Mouse (Mus musculus) left cerebral cortex, adult 9 months (tissue): ENCODE measurements at regions not wholly inside any gene's neighbourhood (a gene's known extent, or its start where the extent isn't known, plus 50 kb on each side); places are given as distances from the start of the nearest gene placed in this dataset.
"Not testable (repeated sequence)": the region's sequence is repeated elsewhere in the genome, so short reads cannot be mapped to it uniquely, and the experiment has no call there.

Experiments used
- DNase-seq, 2 experiments: peaks; one replicate each; pipeline ENCODE4 v3.0.0; 2022; ENCODE audit warnings: low spot score in 2 of 2

DNA sequence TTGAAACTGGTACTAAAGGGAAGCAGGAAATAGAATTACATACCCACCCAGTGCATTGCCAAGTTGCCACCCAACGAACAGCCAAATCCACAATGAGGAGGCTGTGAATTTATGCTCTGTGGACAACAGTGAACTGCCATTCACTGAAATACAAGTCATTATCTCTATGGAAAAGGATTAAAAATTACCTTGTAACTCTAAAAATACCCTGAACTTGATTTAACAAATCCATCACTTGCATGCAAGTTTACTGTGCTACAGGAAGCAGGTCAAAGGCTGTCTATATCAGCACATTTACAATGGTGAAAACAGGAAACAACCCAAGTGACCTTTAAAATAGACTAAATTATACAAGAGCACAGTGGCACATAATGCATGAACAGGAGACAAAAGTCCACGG, 202.2 kb upstream of the Sema6d start:
- DNase-seq = no peak

DNA sequence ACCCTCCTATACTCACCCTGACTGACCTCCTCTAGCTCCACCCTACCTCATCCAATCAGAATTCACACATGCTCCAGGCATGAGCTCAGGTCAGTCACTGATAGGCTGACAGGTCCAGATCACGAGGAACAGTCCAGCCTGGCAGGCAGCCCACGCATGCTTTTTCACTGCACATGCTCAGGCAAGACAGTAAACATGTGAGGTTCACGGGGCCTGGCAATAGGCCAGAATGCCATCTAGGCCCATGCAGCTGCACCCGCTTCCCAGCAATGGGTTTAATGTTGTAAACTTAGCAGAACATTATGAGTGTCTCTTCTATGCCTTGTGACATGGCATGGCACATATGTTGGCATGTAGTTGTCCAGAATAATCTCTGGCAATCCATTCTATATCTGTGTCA, 177.8 kb upstream of the Sema6d start:
- not testable (repeated sequence) for DNase-seq

DNA sequence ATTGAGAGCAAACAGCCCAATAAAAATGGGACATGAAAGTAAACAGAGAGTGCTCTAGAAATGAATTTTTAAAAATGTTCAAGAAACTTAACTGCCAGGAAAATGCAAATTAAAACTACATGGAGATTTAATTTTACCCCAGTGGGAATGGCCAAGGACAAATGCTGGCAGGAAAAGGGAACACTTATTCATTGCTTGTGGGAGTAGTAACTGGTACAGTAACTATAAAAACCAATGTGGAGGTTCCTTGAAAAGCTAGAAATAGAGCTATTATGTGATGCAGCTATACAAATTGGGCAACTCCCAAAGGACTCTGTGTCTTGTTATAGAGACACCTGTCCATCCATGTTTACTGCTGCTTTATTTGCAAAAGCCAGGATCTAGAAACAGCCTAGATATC, 175.7 kb upstream of the Sema6d start:
- peak; percentile 22 to 26 for DNase-seq

DNA sequence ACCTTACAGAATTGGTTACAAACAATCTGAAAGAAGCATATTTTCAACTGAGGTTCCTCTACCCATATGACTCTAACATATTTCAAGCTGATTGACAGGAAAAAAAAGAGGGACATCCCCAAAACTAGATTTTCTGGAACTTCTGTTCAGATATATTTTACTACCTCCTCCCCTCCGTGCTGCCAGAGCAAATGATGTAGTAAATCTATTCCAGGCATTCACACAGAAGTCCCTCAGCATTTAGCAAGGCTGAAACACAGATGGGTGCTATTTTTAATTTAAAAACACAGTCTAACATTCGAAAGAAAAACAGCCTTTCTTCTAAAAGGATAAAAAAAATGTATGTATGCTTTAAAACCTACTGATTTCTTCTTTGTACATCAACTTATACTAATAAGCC, 169.4 kb upstream of the Sema6d start:
- DNase-seq = peak; percentile 6 to 31

DNA sequence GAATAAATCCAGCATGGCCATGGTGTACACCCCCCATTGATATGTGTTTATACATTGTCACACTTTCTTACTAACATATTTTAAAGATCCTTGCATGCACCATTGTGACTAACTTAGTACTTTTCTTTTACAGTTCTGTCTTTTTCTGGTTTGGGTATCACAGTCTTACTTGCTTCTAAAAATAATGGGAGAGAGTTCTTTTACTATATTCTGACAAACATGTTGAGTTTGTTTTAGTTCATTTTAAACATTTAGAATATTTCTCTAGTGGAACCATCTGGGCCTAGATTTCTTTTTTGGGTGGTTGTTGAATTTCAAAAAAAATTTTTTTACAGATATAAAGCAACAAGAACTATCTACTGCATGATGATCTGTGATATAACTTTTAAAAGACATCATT, 161.7 kb upstream of the Sema6d start:
- no peak for DNase-seq

DNA sequence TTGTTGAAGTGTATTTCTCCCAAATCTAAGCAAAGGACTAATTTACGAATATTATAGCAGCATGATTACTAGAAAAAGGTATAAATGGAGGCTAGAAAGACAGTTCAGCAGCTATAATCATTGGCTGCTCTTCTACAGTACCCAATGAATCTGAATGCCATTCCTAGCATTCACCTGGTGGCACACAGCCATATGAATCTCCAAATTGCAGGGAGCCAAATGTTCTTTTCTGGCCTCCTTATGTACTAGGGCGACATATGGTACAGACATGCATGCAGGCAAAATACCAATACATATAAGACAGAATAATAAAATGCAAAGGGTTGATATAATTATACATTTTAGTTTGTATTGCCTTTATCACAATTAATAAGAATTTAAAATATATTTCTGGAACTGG, 152.9 kb upstream of the Sema6d start:
- no peak for DNase-seq

DNA sequence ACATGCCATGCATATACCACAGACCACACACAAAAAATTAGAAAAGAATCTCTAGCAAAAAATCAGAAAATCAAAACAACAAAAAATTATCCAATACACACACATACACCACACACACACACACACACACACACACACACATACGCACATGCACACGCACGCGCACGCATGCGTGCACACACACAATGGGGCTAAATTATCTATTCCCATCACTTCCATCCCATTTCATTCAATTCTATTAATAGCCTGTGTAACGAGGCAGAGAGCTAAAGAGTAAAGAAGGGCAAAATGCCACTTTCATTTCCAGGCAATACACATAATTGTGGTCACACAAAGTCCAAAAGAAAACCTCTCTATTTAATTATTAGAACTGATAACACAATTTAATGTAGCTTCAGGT, 126.2 kb upstream of the Sema6d start:
- no peak for DNase-seq

DNA sequence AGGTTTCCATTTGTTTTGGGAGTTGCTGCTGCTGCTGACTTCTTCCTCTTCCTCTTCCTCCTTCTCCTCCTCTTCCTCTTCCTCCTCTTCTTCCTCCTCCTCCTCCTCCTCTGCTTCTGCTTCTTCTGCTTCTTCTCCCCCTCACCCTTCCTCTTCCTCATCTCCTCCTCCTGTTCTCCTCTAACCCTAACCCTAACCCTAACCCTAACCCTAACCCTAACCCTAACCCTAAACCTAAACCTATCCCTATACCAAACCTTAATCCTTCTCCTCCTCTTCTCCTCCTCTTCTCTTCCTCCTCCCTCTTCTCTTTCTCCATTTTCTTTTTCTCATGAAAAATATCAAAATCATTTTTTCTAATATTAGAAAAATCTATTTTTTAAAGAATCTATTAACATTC, 86.3 kb upstream of the Sema6d start:
- no peak for DNase-seq

DNA sequence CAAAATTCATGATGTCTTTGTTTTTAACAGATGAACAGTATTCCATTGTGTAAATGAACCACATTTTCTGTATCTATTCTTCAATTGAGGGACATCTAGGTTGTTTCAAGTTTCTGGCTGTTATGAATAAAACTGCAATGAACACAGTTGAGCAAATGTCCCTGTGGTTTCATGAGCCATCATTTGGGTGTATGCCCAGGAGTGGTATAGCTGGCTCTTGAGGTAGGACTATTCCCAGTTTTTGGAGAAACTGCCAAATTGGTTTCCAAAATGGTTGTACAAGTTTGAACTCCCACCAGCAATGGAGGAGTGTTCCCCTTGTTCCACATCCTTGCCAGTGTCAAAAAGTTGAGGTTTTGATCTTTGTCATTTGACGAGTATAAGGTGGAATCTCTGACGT, 74.2 kb upstream of the Sema6d start:
- peak in 1 of 2 experiments; percentile 3 for DNase-seq
